Mouse (Mus musculus): ENCODE results near the gene P2rx7.

DNA sequence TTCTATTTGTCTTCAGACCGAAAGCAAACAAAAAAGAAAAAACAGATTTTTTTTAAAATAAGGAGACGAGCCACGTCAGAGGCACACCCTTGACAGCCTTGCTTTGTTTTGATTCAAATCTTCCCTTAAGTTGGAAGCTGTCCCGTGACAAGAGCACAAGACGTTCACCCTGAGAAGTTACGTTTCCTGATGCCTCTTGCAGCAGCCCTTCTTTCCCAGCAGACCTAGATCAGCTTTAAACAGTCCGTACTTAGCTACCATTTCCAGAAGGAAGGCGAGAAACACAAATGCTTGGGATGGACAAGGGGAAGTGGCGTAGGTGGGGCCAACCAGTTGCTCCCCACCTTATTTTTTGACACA is 55.0 kb downstream of the P2rx7 start:
- TF ChIP-seq POLR2A (IDR thresholded peaks at IDR 0.05; ENCODE audit: low read depth, low read length) = no peak
- TF ChIP-seq CTCF (conservative IDR thresholded peaks at IDR 0.05; ENCODE audit: insufficient read depth, insufficient read length, low read depth, low read length) = no peak
